Mouse (Mus musculus) cortical plate, adult 2 months (tissue): ENCODE measurements around the gene Tufm.

Experiments used
- CTCF ChIP-seq: fragments of 200-500 bp; IDR thresholded peaks from 2 replicates; pipeline ENCODE4 v1.5.1; 2011; ENCODE audit warnings: mild to moderate bottlenecking, control low read depth, low read length; ENCODE audit not compliant: insufficient read depth; ENCODE audit errors: extremely low read depth
- POLR2A ChIP-seq: fragments of 200-500 bp; IDR thresholded peaks from 2 replicates; pipeline ENCODE4 v1.6.1; 2011; ENCODE audit warnings: mild to moderate bottlenecking, low read length, control low read depth; ENCODE audit not compliant: insufficient read depth; ENCODE audit errors: extremely low read depth

- no peak for TF ChIP-seq CTCF
- TF ChIP-seq POLR2A: no peak
Observed at GRCm38 (mm10) chr7:126473470-126474086, 13.6 kb upstream of the Tufm start.
